Mouse (Mus musculus): ENCODE results near the gene Fbxo42.

GRCm38 (mm10) chr4:141213342-141213741, 65.6 kb downstream of the Fbxo42 start:
- TF ChIP-seq MAX (IDR thresholded peaks at IDR 0.05; ENCODE audit: low read length) (no peak), EP300 (IDR thresholded peaks at IDR 0.05; ENCODE audit: low read depth in 1 of 2, low read length in 2 of 2) (no peak), ZC3H11A (IDR thresholded peaks at IDR 0.05; ENCODE audit: low read depth, low read length) (no peak), CTCF (IDR thresholded peaks at IDR 0.05 in 2 of 3, conservative IDR thresholded peaks at IDR 0.05 in 1 of 3; ENCODE audit: control insufficient read depth in 1 of 3, insufficient read depth in 1 of 3, low read depth in 2 of 3, low read length in 3 of 3, poor library complexity in 1 of 3, severe bottlenecking in 1 of 3) (no peak), MXI1 (IDR thresholded peaks at IDR 0.05; ENCODE audit: low read depth, low read length) (no peak), UBTF (IDR thresholded peaks at IDR 0.05; ENCODE audit: borderline replicate concordance, insufficient read depth, low read depth, low read length) (no peak), POLR2AphosphoS5 (IDR thresholded peaks at IDR 0.05; ENCODE audit: borderline replicate concordance, low read depth, low read length) (no peak)
